Comparison of ENCODE assay signal across 21 mouse cellular contexts in the genomic region with DNA sequence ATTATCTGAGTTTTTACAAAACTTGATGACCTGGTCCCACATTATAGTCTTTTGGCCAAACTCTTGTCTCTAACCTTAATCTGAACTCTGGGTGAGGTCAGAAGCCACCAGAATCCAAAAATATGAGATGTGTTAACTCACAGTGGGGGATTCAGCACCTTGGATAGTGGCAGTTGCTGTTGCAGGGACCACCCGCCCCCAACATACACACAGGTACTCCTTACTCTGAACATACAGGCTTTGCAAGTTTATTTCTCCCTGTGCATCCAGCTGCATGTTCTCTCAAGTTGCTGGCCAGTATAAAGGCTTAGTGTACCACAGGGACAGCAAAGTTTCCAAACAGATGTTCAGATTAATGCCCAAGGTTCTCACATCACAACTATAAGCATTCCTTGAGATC.
DNase-seq lines count a peak whose midpoint lies in the region; ATAC-seq lines count a peak whose summit lies in the region.
"Had no signal": no experiment of that assay in that cellular context is flagged by ENCODE, and none has a peak within 500 bp of the region (broad histone marks: within the 10 kb centered on the region; RNA-seq: fewer than 3 reads in every experiment).

No protein-coding gene starts in this region.

- DNase-seq in embryo, embryonic 10 days (ENCODE audit: low spot score): peak; percentile 60
- no peak for DNase-seq in embryo, embryonic 9.5 days (ENCODE audit: extremely low spot score)
- DNase-seq in kidney, postnatal 10 days: peak; percentile 29
- no peak for DNase-seq in kidney, adult 11 months
- peak; percentile 63 for DNase-seq in embryo, embryonic 11 days
- DNase-seq in limb, embryonic 11.5 days (ENCODE audit: low spot score): peak; percentile 71
- no peak for DNase-seq in ovary, postnatal 10 days (ENCODE audit: low spot score)
- DNase-seq in midbrain, embryonic 10.5 days (ENCODE audit: low spot score): no peak
- DNase-seq: cerebellum, adult 18-20 months; gastrocnemius, postnatal 25 days; heart, postnatal 10 days; left cerebral cortex, postnatal 4 days; lung, adult 2 months; right cerebral cortex, postnatal 4 days had no signal

- H3K36me3 ChIP-seq in limb, embryonic 11.5 days (ENCODE audit: control insufficient read depth, insufficient read depth, low read length): no peaks in the 10 kb centered on the region
- H3K36me3 ChIP-seq in midbrain, embryonic 10.5 days: no peaks in the 10 kb centered on the region
- H3K36me3 ChIP-seq: forebrain, embryonic 12.5 days; hindbrain, embryonic 12.5 days; liver, embryonic 12.5 days; midbrain, embryonic 12.5 days had no signal

- no peak for ATAC-seq in limb, embryonic 11.5 days (ENCODE audit: insufficient number of reproducible peaks, low FRiP score, low TSS enrichment, low read depth)
- ATAC-seq: liver, embryonic 12.5 days had no signal

- H3K4me3 ChIP-seq in limb, embryonic 11.5 days (ENCODE audit: low read depth, low read length): no peak overlapping the region
- H3K4me3 ChIP-seq in midbrain, embryonic 10.5 days: no peak overlapping the region
- H3K4me3 ChIP-seq: forebrain, embryonic 12.5 days; hindbrain, embryonic 12.5 days; liver, embryonic 12.5 days; midbrain, embryonic 12.5 days had no signal

- H3K4me1 ChIP-seq in limb, embryonic 11.5 days (ENCODE audit: control insufficient read depth, insufficient read depth, low read length): no peaks in the 10 kb centered on the region
- peaks cover 5% of the 10 kb centered on the region; the same call in 1 of the 2 replicates for H3K4me1 ChIP-seq in midbrain, embryonic 10.5 days
- H3K4me1 ChIP-seq: liver, embryonic 12.5 days; midbrain, embryonic 12.5 days had no signal

- WGBS in limb, embryonic 11.5 days: 0% methylated on average over 1 of the region's 1 CpGs
- WGBS in midbrain, embryonic 10.5 days: 35% methylated on average over 1 of the region's 1 CpGs

- H3K4me2 ChIP-seq in limb, embryonic 11.5 days (ENCODE audit: low read depth, severe bottlenecking): no peak overlapping the region
- H3K4me2 ChIP-seq: forebrain, embryonic 12.5 days; heart, embryonic 11.5 days; hindbrain, embryonic 12.5 days; liver, embryonic 12.5 days; midbrain, embryonic 12.5 days had no signal

- no peak overlapping the region for H3K27ac ChIP-seq in limb, embryonic 11.5 days (replicated peaks; ENCODE audit: low read depth, low read length)
- no peak overlapping the region for H3K27ac ChIP-seq in midbrain, embryonic 10.5 days (replicated peaks)
- H3K27ac ChIP-seq: forebrain, embryonic 12.5 days; hindbrain, embryonic 12.5 days; liver, embryonic 12.5 days; macrophage; midbrain, embryonic 12.5 days; stomach, postnatal 0 days had no signal

- no peak overlapping the region for H3K9ac ChIP-seq in limb, embryonic 11.5 days (ENCODE audit: low read length)
- H3K9ac ChIP-seq: forebrain, embryonic 12.5 days; hindbrain, embryonic 12.5 days; liver, embryonic 12.5 days; midbrain, embryonic 12.5 days had no signal

- H3K9me3 ChIP-seq in limb, embryonic 11.5 days (ENCODE audit: control insufficient read depth, low read length): no peaks in the 10 kb centered on the region
- H3K9me3 ChIP-seq in midbrain, embryonic 10.5 days (replicated peaks): no peaks in the 10 kb centered on the region
- H3K9me3 ChIP-seq: forebrain, embryonic 12.5 days; hindbrain, embryonic 12.5 days; liver, embryonic 12.5 days; midbrain, embryonic 12.5 days had no signal

- no peaks in the 10 kb centered on the region for H3K27me3 ChIP-seq in limb, embryonic 11.5 days (ENCODE audit: control insufficient read depth, insufficient read depth, low read length)
- no peaks in the 10 kb centered on the region for H3K27me3 ChIP-seq in midbrain, embryonic 10.5 days (ENCODE audit: low read depth, poor library complexity, severe bottlenecking)
- H3K27me3 ChIP-seq: hindbrain, embryonic 12.5 days; liver, embryonic 12.5 days; midbrain, embryonic 12.5 days had no signal

Comparison
In these comparisons a context has a peak if more than half of its experiments do, and no peak if none do; other contexts are left out.
1. DNase-seq: peak in embryo, embryonic 10 days (single experiment), kidney, postnatal 10 days (single experiment), embryo, embryonic 11 days (single experiment) and limb, embryonic 11.5 days (single experiment); none in embryo, embryonic 9.5 days (single experiment), kidney, adult 11 months (single experiment), ovary, postnatal 10 days (single experiment) and midbrain, embryonic 10.5 days (single experiment).